Mouse (Mus musculus): Measurements from ENCODE around the gene Skap1.
A peak's percentile ranks its signal among the peaks of the same experiment; 100 is the strongest.
"Not testable (repeated sequence)": the region's sequence is repeated elsewhere in the genome, so short reads cannot be mapped to it uniquely, and the experiment has no call there.

Skap1 gene

GRCm38 (mm10) chr11:96776968-96777962 is 312.9 kb downstream of the Skap1 start, which contains the start of gene Snx11:
Gene Snx11 (minus strand): TSS chr11:96777559.
- DNase-seq (ENCODE audit: extremely low read depth, low read depth, low spot score), result peak; percentile 83

- DNase-seq (ENCODE audit: extremely low read depth, low read depth, low spot score), result not testable (repeated sequence)
Measured at GRCm38 (mm10) chr11:96778061-96778627, 313.8 kb downstream of the Skap1 start.

- no peak for DNase-seq (ENCODE audit: extremely low read depth, low read depth, low spot score)
Measured at GRCm38 (mm10) chr11:96780306-96780705, 315.9 kb downstream of the Skap1 start.

GRCm38 (mm10) chr11:96781425-96781824 is 317.0 kb downstream of the Skap1 start:
- DNase-seq (ENCODE audit: extremely low read depth, low read depth, low spot score), result no peak

GRCm38 (mm10) chr11:96784847-96785246 is 320.5 kb downstream of the Skap1 start:
- DNase-seq (ENCODE audit: extremely low read depth, low read depth, low spot score), result not testable (repeated sequence)

- DNase-seq (ENCODE audit: extremely low read depth, low read depth, low spot score), result no peak
Measured at GRCm38 (mm10) chr11:96786731-96787450, 322.5 kb downstream of the Skap1 start.

GRCm38 (mm10) chr11:96788871-96789795 is 324.7 kb downstream of the Skap1 start, which contains the start of gene Cbx1:
Gene Cbx1 (plus strand): TSS chr11:96789127.
- no peak for DNase-seq (ENCODE audit: extremely low read depth, low read depth, low spot score)

- no peak for DNase-seq (ENCODE audit: extremely low read depth, low read depth, low spot score)
Measured at GRCm38 (mm10) chr11:96789990-96790389, 325.6 kb downstream of the Skap1 start.

- no peak for DNase-seq (ENCODE audit: extremely low read depth, low read depth, low spot score)
Measured at GRCm38 (mm10) chr11:96790681-96791080, 326.3 kb downstream of the Skap1 start.

- DNase-seq (ENCODE audit: extremely low read depth, low read depth, low spot score), result no peak
Measured at GRCm38 (mm10) chr11:96795491-96795890, 331.1 kb downstream of the Skap1 start.

- DNase-seq (ENCODE audit: extremely low read depth, low read depth, low spot score), result no peak
Measured at GRCm38 (mm10) chr11:96796081-96796480, 331.7 kb downstream of the Skap1 start.

- DNase-seq (ENCODE audit: extremely low read depth, low read depth, low spot score), result no peak
Measured at GRCm38 (mm10) chr11:96796586-96796985, 332.2 kb downstream of the Skap1 start.

GRCm38 (mm10) chr11:96799511-96799910 is 335.1 kb downstream of the Skap1 start:
- DNase-seq (ENCODE audit: extremely low read depth, low read depth, low spot score), result no peak

- DNase-seq (ENCODE audit: extremely low read depth, low read depth, low spot score), result no peak
Measured at GRCm38 (mm10) chr11:96805606-96806005, 341.2 kb downstream of the Skap1 start.

GRCm38 (mm10) chr11:96808066-96808465 is 343.7 kb downstream of the Skap1 start:
- DNase-seq (ENCODE audit: extremely low read depth, low read depth, low spot score), result no peak

All from fat pad, adult 2 months (tissue).